Mouse (Mus musculus) midbrain, postnatal 0 days (tissue): Measurements from ENCODE around the gene St8sia1. TPM values are rescaled to one million over a fixed set of nuclear protein-coding genes. Genes with fewer than 3 reads are reported as not detected.
"Not testable (repeated sequence)": the region's sequence is repeated elsewhere in the genome, so short reads cannot be mapped to it uniquely, and the experiment has no call there.

Source experiments
- ATAC-seq: fragments of 200-750 bp; cut with Nextera tagmentation; 2 replicates; pipeline ENCODE4 v1.8.0; 2017; ENCODE audit warnings: moderate number of reproducible peaks, mild to moderate bottlenecking, moderate TSS enrichment, moderate library complexity; ENCODE audit not compliant: low FRiP score
- DNase-seq: peaks from one replicate; pipeline ENCODE4 v3.0.0-alpha.2; 2015; ENCODE audit warnings: low spot score
- H3K27ac ChIP-seq: fragments of 300-500 bp; sonication (generic); 2 replicates; pipeline ENCODE4 v1.5.1; 2014; ENCODE audit warnings: low read depth, mild to moderate bottlenecking, low read length, mixed read lengths
- H3K27me3 ChIP-seq: fragments of 300-500 bp; sonication (generic); 2 replicates; pipeline ENCODE4 v1.6.1; 2014; ENCODE audit warnings: low read length, control low read depth, mixed read lengths; ENCODE audit not compliant: insufficient read depth
- H3K36me3 ChIP-seq: fragments of 300-500 bp; sonication (generic); 2 replicates; pipeline ENCODE4 v1.6.1; 2014; ENCODE audit warnings: low read length, control low read depth, mixed read lengths; ENCODE audit not compliant: insufficient read depth
- H3K4me1 ChIP-seq: fragments of 300-500 bp; sonication (generic); 2 replicates; pipeline ENCODE4 v1.6.1; 2014; ENCODE audit warnings: mild to moderate bottlenecking, control low read depth, antibody characterized with exemption, low read length, mixed read lengths; ENCODE audit not compliant: insufficient read depth
- H3K4me2 ChIP-seq: fragments of 300-500 bp; sonication (generic); 2 replicates; pipeline ENCODE4 v1.6.1; 2014; ENCODE audit warnings: low read depth, mild to moderate bottlenecking, low read length, mixed read lengths; ENCODE audit not compliant: poor library complexity, severe bottlenecking
- H3K4me3 ChIP-seq: fragments of 300-500 bp; sonication (generic); 2 replicates; pipeline ENCODE4 v1.5.1; 2014; ENCODE audit warnings: low read depth, mild to moderate bottlenecking, low read length, moderate library complexity
- H3K9ac ChIP-seq: fragments of 300-500 bp; sonication (generic); replicated peaks from 2 replicates; pipeline ENCODE4 v1.6.1; 2014; ENCODE audit warnings: mild to moderate bottlenecking, low read length, moderate library complexity, mixed read lengths; ENCODE audit not compliant: poor library complexity, severe bottlenecking
- H3K9me3 ChIP-seq: fragments of 300-500 bp; sonication (generic); 2 replicates; pipeline ENCODE4 v1.6.1; 2016; ENCODE audit warnings: low read length, control low read depth
- CTCF ChIP-seq: IDR thresholded peaks from 2 replicates; pipeline ENCODE4 v1.5.1; 2016; ENCODE audit warnings: antibody characterized with exemption, mild to moderate bottlenecking
- WGBS: fragments of 180-500 bp; shearing (Covaris S2); extraction: QIAGEN DNeasy Blood & Tissue Kit; methylation state at CpG from one replicate; pipeline ENCODE4 v1.1.7; 2014; 5-methylcytosine and 5-hydroxymethylcytosine counted together
- polyA plus RNA-seq: library from polyadenylated mRNA; unstranded; fragments of >200 nt; fragmentation: Nextera tagmentation; extraction: Ambion mirVana; gene quantifications from 2 replicates; pipeline ENCODE4 v1.2.1, GENCODE M21; 2015
- total RNA-seq: library from RNA; depleted of rRNA; stranded (reverse); fragments of >200 nt; gene quantifications from 2 replicates; pipeline ENCODE4 v1.2.3, GENCODE M21; 2014; rRNA removed

Gene St8sia1
- total RNA-seq (17.7 and 25.3 TPM in 2 replicates), polyA plus RNA-seq (4.0 and 4.5 TPM in 2 replicates)

GRCm38 (mm10) chr6:142964076-142964530 is at the start of gene St8sia1:
St8sia1 (minus strand) TSS chr6:142964452.
- H3K4me2 ChIP-seq = peak within 1 kb of the TSS; percentile 81
- peak within 1 kb of the TSS; percentile 89 for H3K9ac ChIP-seq
- TF ChIP-seq CTCF = no peak
- under 1% methylated on average over 43 of the region's 45 CpGs for WGBS
- peak within 1 kb of the TSS; percentile 96 for H3K27ac ChIP-seq
- ATAC-seq = peak; percentile 82
- no peaks in the 10 kb centered on the region for H3K9me3 ChIP-seq
- DNase-seq = peak; percentile 65
- no peaks in the 10 kb centered on the region for H3K27me3 ChIP-seq
- H3K4me3 ChIP-seq = peak within 1 kb of the TSS; percentile 73
- no peaks in the 10 kb centered on the region for H3K36me3 ChIP-seq
- H3K4me1 ChIP-seq = peaks cover 17% of the 10 kb centered on the region

DNA sequence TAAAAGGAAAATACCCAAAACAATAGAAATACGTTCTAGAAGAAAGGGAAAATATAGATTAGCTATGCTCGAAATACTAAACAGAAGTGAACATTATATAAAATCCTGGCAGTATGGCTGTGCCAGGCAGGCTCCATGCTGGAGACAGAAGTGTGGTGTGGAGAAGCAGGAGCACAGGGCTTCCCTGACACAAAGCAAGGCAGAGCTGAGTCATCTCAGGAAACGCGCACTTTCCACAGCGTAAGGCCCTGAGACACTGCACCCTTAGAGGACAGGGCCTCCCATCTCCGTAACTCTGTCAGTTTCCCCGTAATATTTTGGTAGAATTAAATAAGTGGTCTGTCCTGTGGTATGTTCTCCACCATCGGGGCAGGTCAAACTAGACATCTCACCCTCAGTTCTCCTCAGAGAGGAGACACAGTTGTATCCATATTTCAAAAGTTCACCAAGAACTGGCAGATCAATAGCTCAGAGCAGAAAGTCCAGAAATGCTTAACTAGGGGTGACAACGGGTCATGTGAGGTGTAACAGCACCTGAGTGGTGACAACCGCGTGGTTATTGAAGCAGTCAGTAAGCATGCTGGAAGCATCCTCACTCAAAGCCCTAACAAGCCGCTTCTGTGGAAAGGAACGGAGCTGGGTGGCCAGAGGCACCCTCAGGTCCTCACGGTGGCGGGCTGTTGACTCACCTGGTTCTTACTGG is 48.4 kb upstream of the St8sia1 start:
- no peak overlapping the region for H3K27ac ChIP-seq
- DNase-seq (no peak), ATAC-seq (no peak)
- no peaks in the 10 kb centered on the region for H3K4me1 ChIP-seq
- H3K9me3 ChIP-seq = no peaks in the 10 kb centered on the region
- no peaks in the 10 kb centered on the region for H3K27me3 ChIP-seq
- no peak overlapping the region for H3K4me3 ChIP-seq
- no peak overlapping the region for H3K9ac ChIP-seq
- WGBS = 91% methylated on average over 15 of the region's 15 CpGs
- H3K4me2 ChIP-seq = no peak overlapping the region
- TF ChIP-seq CTCF = no peak
- H3K36me3 ChIP-seq = peaks cover 47% of the 10 kb centered on the region

- no peak for ATAC-seq
- TF ChIP-seq CTCF = no peak
- Histone ChIP-seq H3K9me3 (no peaks in the 10 kb centered on the region), H3K4me1 (no peaks in the 10 kb centered on the region), H3K9ac (no peak overlapping the region), H3K36me3 (peaks cover 35% of the 10 kb centered on the region), H3K27ac (no peak overlapping the region), H3K4me2 (no peak overlapping the region), H3K4me3 (no peak overlapping the region), H3K27me3 (no peaks in the 10 kb centered on the region)
- no peak for DNase-seq
- WGBS = 84% methylated on average over 5 of the region's 5 CpGs
These were observed 44.6 kb upstream of the St8sia1 start for GRCm38 (mm10) chr6:143008865-143009264.

DNA sequence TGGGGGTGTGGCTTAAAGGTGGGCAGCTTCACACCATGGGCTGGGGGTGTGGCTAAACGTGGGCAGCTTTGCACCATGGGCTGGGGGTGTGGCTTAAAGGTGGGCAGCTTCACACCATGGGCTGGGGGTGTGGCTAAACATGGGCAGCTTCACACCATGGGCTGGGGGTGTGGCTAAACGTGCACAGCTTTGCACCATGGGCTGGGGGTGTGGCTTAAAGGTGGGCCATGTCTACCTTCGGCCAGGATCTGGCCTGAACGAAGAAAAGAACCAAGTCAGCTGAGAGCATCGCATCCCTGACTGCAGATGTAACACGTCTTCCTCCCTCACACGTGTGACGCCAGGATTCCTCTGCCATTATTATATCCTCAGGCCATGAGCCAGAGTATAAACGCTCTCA is 41.0 kb upstream of the St8sia1 start:
- 87% methylated on average over 9 of the region's 9 CpGs for WGBS
- DNase-seq, H3K4me3 ChIP-seq, H3K9me3 ChIP-seq, H3K27ac ChIP-seq, H3K4me2 ChIP-seq, H3K9ac ChIP-seq, H3K27me3 ChIP-seq, ATAC-seq, H3K36me3 ChIP-seq, H3K4me1 ChIP-seq: not testable (repeated sequence)

DNA sequence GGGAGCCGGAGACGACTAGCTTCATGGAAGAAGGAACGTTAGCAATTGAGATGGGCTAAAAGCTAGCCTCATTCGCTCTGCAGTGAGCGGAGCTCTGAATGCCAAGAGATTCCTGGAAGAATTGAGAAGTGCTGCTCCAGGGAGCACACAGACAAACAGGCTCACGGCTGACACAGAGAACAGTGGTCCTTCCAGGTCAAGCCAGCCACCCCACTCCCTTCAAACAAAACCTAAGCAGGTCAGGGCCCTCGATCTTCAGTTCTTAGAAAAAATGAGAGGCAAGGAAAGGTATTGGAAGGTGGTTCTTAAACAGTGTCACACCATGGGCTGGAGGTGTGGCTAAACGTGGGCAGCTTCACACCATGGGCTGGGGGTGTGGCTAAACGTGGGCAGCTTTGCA is 40.5 kb upstream of the St8sia1 start:
- H3K36me3 ChIP-seq = 0 out of 2 replicates have a peak, but pooled peaks cover 3% of the 10 kb centered on the region
- H3K4me1 ChIP-seq = no peaks in the 10 kb centered on the region
- no peaks in the 10 kb centered on the region for H3K27me3 ChIP-seq
- no peaks in the 10 kb centered on the region for H3K9me3 ChIP-seq
- no peak overlapping the region for H3K4me2 ChIP-seq
- no peak overlapping the region for H3K9ac ChIP-seq
- WGBS = 80% methylated on average over 9 of the region's 9 CpGs
- ATAC-seq (no peak), DNase-seq (no peak)
- TF ChIP-seq CTCF = no peak
- H3K27ac ChIP-seq = no peak overlapping the region
- no peak overlapping the region for H3K4me3 ChIP-seq

- no peak for ATAC-seq
- Histone ChIP-seq H3K27me3 (no peaks in the 10 kb centered on the region), H3K4me1 (no peaks in the 10 kb centered on the region), H3K9me3 (no peaks in the 10 kb centered on the region), H3K27ac (no peak overlapping the region), H3K9ac (no peak overlapping the region), H3K4me2 (no peak overlapping the region), H3K4me3 (no peak overlapping the region), H3K36me3 (no peaks in the 10 kb centered on the region)
- TF ChIP-seq CTCF = no peak
- no peak for DNase-seq
- 67% methylated on average over 12 of the region's 12 CpGs for WGBS
These were observed 34.2 kb upstream of the St8sia1 start for GRCm38 (mm10) chr6:142998221-142998999.
